Mouse (Mus musculus) heart, postnatal 0 days (tissue): Measurements from ENCODE around the gene 1810062G17Rik.

ENCODE experiments used
- CTCF ChIP-seq: IDR thresholded peaks from 2 replicates; pipeline ENCODE4 v1.5.1; 2016; ENCODE audit warnings: antibody characterized with exemption, control low read depth, low read depth
- EP300 ChIP-seq: IDR thresholded peaks from 2 replicates; pipeline ENCODE4 v1.6.1; 2016; ENCODE audit warnings: antibody characterized with exemption, low read depth

GRCm38 (mm10) chr3:36455566-36455965 is 20.2 kb upstream of the 1810062G17Rik start:
- TF ChIP-seq CTCF (no peak), EP300 (no peak)
